Mouse (Mus musculus) gastrocnemius, postnatal 4 days (tissue): ENCODE measurements around the gene Camta1. TPM values are rescaled to one million over a fixed set of nuclear protein-coding genes. Genes with fewer than 3 reads are reported as not detected.

Source experiments
- DNase-seq, 2 experiments: peaks; one replicate each; pipeline ENCODE4 v3.0.0; 2021 to 2022; ENCODE audit warnings: low spot score in 2 of 2, mixed read lengths in 2 of 2
- total RNA-seq, 2 experiments: library from RNA; stranded (reverse); gene quantifications; 2 replicates each; pipeline ENCODE4 v1.2.3; 2021

Gene Camta1
- total RNA-seq, 2 experiments from 2014 or later, result 87.9 to 105 TPM

- DNase-seq, result no peak
These were observed 632.6 kb downstream of the Camta1 start for GRCm38 (mm10) chr4:151229073-151229472.

- no peak for DNase-seq
These were observed 635.2 kb downstream of the Camta1 start for GRCm38 (mm10) chr4:151226496-151226895.

- DNase-seq, result no peak
These were observed 637.7 kb downstream of the Camta1 start for GRCm38 (mm10) chr4:151224017-151224416.

GRCm38 (mm10) chr4:151223263-151223996, 638.2 kb downstream of the Camta1 start:
- DNase-seq, result no peak

GRCm38 (mm10) chr4:151222635-151223034, 639.0 kb downstream of the Camta1 start:
- DNase-seq, result no peak

- DNase-seq, result no peak
These were observed 645.0 kb downstream of the Camta1 start for GRCm38 (mm10) chr4:151216553-151217292.

GRCm38 (mm10) chr4:151215866-151216265, 645.8 kb downstream of the Camta1 start:
- DNase-seq, result no peak

- no peak for DNase-seq
These were observed 646.5 kb downstream of the Camta1 start for GRCm38 (mm10) chr4:151215179-151215578.

GRCm38 (mm10) chr4:151213475-151213874, 648.2 kb downstream of the Camta1 start:
- no peak for DNase-seq

- no peak for DNase-seq
These were observed 649.7 kb downstream of the Camta1 start for GRCm38 (mm10) chr4:151211992-151212391.

- no peak for DNase-seq
These were observed 654.1 kb downstream of the Camta1 start for GRCm38 (mm10) chr4:151207566-151207965.

- no peak for DNase-seq
These were observed 658.8 kb downstream of the Camta1 start for GRCm38 (mm10) chr4:151202891-151203290.

GRCm38 (mm10) chr4:151200316-151200715, 661.4 kb downstream of the Camta1 start:
- no peak for DNase-seq

- DNase-seq, result no peak
These were observed 666.5 kb downstream of the Camta1 start for GRCm38 (mm10) chr4:151195126-151195525.

- no peak for DNase-seq
These were observed 667.0 kb downstream of the Camta1 start for GRCm38 (mm10) chr4:151194715-151195097.

- DNase-seq, result no peak
These were observed 667.5 kb downstream of the Camta1 start for GRCm38 (mm10) chr4:151194030-151194714.

- peak in 1 of 2 experiments; percentile 69 for DNase-seq
These were observed 675.2 kb downstream of the Camta1 start for GRCm38 (mm10) chr4:151186447-151186846.

GRCm38 (mm10) chr4:151185750-151186149, 675.9 kb downstream of the Camta1 start:
- no peak for DNase-seq

GRCm38 (mm10) chr4:151180394-151180902, 681.2 kb downstream of the Camta1 start:
- DNase-seq, result no peak

GRCm38 (mm10) chr4:151179639-151180038, 682.0 kb downstream of the Camta1 start:
- no peak for DNase-seq

- DNase-seq, result no peak
These were observed 682.7 kb downstream of the Camta1 start for GRCm38 (mm10) chr4:151178970-151179378.

- no peak for DNase-seq
These were observed 689.1 kb downstream of the Camta1 start for GRCm38 (mm10) chr4:151172526-151172925.
